Mouse (Mus musculus) ES-E14 (cell line): ENCODE data around the gene Slit2. TPM values are rescaled to one million over a fixed set of nuclear protein-coding genes. Genes with fewer than 3 reads are reported as not detected.

Source experiments
- DNase-seq: peaks from one replicate; pipeline ENCODE4 v3.0.0-alpha.2; 2013; ENCODE audit warnings: low read depth, low spot score
- H3K27ac ChIP-seq: 2 replicates; pipeline ENCODE4 v1.5.1; 2012; ENCODE audit warnings: low read depth, mild to moderate bottlenecking, low read length, moderate library complexity, mixed read lengths; ENCODE audit not compliant: poor library complexity, insufficient read depth, severe bottlenecking
- H3K36me3 ChIP-seq: 2 replicates; pipeline ENCODE4 v1.6.1; 2012; ENCODE audit warnings: mild to moderate bottlenecking, low read length, moderate library complexity, mixed read lengths; ENCODE audit not compliant: control insufficient read depth, poor library complexity, insufficient read depth, severe bottlenecking
- H3K4me1 ChIP-seq, 2 experiments: fragments of 150-350 bp in 1 of 2; sonication (generic) in 1 of 2; 2 replicates each; pipeline ENCODE4 v1.6.1; 2012; ENCODE audit warnings: low read length in 2 of 2, mild to moderate bottlenecking in 1 of 2, mixed read lengths in 1 of 2; ENCODE audit not compliant: control insufficient read depth in 2 of 2, insufficient read depth in 2 of 2, poor library complexity in 1 of 2
- H3K4me3 ChIP-seq, 2 experiments: fragments of 150-350 bp in 1 of 2; sonication (generic) in 1 of 2; 2 replicates each; pipeline ENCODE4 v1.5.1; 2012; ENCODE audit warnings: low read length in 2 of 2, low read depth in 1 of 2, mild to moderate bottlenecking in 1 of 2, mixed read lengths in 1 of 2; ENCODE audit not compliant: insufficient read depth in 1 of 2, poor library complexity in 1 of 2, severe bottlenecking in 1 of 2
- H3K9ac ChIP-seq: 2 replicates; pipeline ENCODE4 v1.6.1; 2012; ENCODE audit warnings: low read depth, mild to moderate bottlenecking, low read length, mixed read lengths; ENCODE audit not compliant: poor library complexity, insufficient read depth, severe bottlenecking
- H3K9me3 ChIP-seq: fragments of 150-350 bp; sonication (generic); 2 replicates; pipeline ENCODE4 v1.6.1; 2012; ENCODE audit warnings: low read depth, mild to moderate bottlenecking, low read length; ENCODE audit not compliant: control insufficient read depth, insufficient read depth
- CHD2 ChIP-seq: IDR thresholded peaks from 2 replicates; pipeline ENCODE4 v1.6.1; 2014; ENCODE audit warnings: mild to moderate bottlenecking, low read depth, low read length, inconsistent platforms
- HCFC1 ChIP-seq: IDR thresholded peaks from 2 replicates; pipeline ENCODE4 v1.6.1; 2012; ENCODE audit warnings: low read length, inconsistent platforms, borderline replicate concordance; ENCODE audit not compliant: insufficient read depth
- MAFK ChIP-seq: IDR thresholded peaks from 2 replicates; pipeline ENCODE4 v1.6.1; 2014; ENCODE audit warnings: mild to moderate bottlenecking, low read depth, low read length, inconsistent platforms; ENCODE audit not compliant: insufficient read depth
- ZC3H11A ChIP-seq: IDR thresholded peaks from 2 replicates; pipeline ENCODE4 v1.6.1; 2012; ENCODE audit warnings: low read depth, mild to moderate bottlenecking, inconsistent platforms, low read length, borderline replicate concordance
- ZNF384 ChIP-seq: IDR thresholded peaks from 2 replicates; pipeline ENCODE4 v1.6.1; 2012; ENCODE audit warnings: low read depth, low read length, inconsistent platforms
- in situ Hi-C, 2 experiments: fragments of 600-800 bp; cut with MboI; formaldehyde crosslinking; loops; one replicate each; pipeline ENCODE4 v1.15.1; 2025; ENCODE audit warnings: low sequenced_read_pairs in 2 of 2, inconsistent platforms in 1 of 2; ENCODE audit not compliant: unreplicated experiment in 2 of 2
- total RNA-seq: library from RNA; depleted of rRNA; stranded (reverse); fragments of 300-350 nt; gene quantifications from 2 replicates; pipeline ENCODE4 v1.2.3, GENCODE M21; 2012

The Slit2 gene
- total RNA-seq, 1 experiment: 4.6 TPM

- no peak overlapping the region for H3K4me3 ChIP-seq
- TF ChIP-seq ZC3H11A: no peak
- TF ChIP-seq ZNF384: no peak
- no peak for TF ChIP-seq MAFK
- no peak for TF ChIP-seq CHD2
- no peak for TF ChIP-seq HCFC1
- H3K36me3 ChIP-seq: no peaks in the 10 kb centered on the region
- H3K9me3 ChIP-seq: no peaks in the 10 kb centered on the region
- H3K27ac ChIP-seq: no peak overlapping the region
- in situ Hi-C loops: no loop called here
- H3K4me1 ChIP-seq: no peaks in the 10 kb centered on the region
- DNase-seq: no peak
- no peak overlapping the region for H3K9ac ChIP-seq
These were observed 51.9 kb downstream of the Slit2 start for GRCm38 (mm10) chr5:48034875-48035274.

- H3K27ac ChIP-seq: no peak overlapping the region
- no peaks in the 10 kb centered on the region for H3K4me1 ChIP-seq
- H3K4me3 ChIP-seq: no peak overlapping the region
- in situ Hi-C loops: no loop called here
- DNase-seq: no peak
- H3K9me3 ChIP-seq: no peaks in the 10 kb centered on the region
- no peak overlapping the region for H3K9ac ChIP-seq
- TF ChIP-seq HCFC1 (no peak), MAFK (no peak), ZNF384 (no peak), CHD2 (no peak), ZC3H11A (no peak)
- H3K36me3 ChIP-seq: no peaks in the 10 kb centered on the region
These were observed 55.1 kb downstream of the Slit2 start for GRCm38 (mm10) chr5:48038033-48038432.

- Histone ChIP-seq H3K4me1 (no peaks in the 10 kb centered on the region), H3K36me3 (no peaks in the 10 kb centered on the region), H3K9me3 (no peaks in the 10 kb centered on the region), H3K27ac (no peak overlapping the region), H3K9ac (no peak overlapping the region), H3K4me3 (no peak overlapping the region)
- no peak for DNase-seq
- no peak for TF ChIP-seq HCFC1
- no peak for TF ChIP-seq ZNF384
- no peak for TF ChIP-seq ZC3H11A
- TF ChIP-seq MAFK: no peak
- TF ChIP-seq CHD2: no peak
- in situ Hi-C loops: no loop called here
These were observed 66.2 kb downstream of the Slit2 start for GRCm38 (mm10) chr5:48048986-48049751.

- in situ Hi-C loops: no loop called here
- Histone ChIP-seq H3K9me3 (no peaks in the 10 kb centered on the region), H3K36me3 (no peaks in the 10 kb centered on the region), H3K9ac (no peak overlapping the region), H3K4me1 (no peaks in the 10 kb centered on the region), H3K4me3 (no peak overlapping the region), H3K27ac (no peak overlapping the region)
- TF ChIP-seq ZC3H11A: no peak
- TF ChIP-seq ZNF384: no peak
- no peak for TF ChIP-seq MAFK
- no peak for TF ChIP-seq CHD2
- TF ChIP-seq HCFC1: no peak
- DNase-seq: no peak
These were observed 67.8 kb downstream of the Slit2 start for GRCm38 (mm10) chr5:48050637-48051314.
